Mouse (Mus musculus) embryo, embryonic 9.5 days (tissue): ENCODE measurements around the gene Slc6a5.
A peak's percentile ranks its signal among the peaks of the same experiment; 100 is the strongest.
"Not testable (repeated sequence)": the region's sequence is repeated elsewhere in the genome, so short reads cannot be mapped to it uniquely, and the experiment has no call there.

ENCODE experiments used
- DNase-seq: peaks from one replicate; pipeline ENCODE4 v3.0.0-alpha.2; 2017; ENCODE audit errors: extremely low spot score

Gene Slc6a5

DNA sequence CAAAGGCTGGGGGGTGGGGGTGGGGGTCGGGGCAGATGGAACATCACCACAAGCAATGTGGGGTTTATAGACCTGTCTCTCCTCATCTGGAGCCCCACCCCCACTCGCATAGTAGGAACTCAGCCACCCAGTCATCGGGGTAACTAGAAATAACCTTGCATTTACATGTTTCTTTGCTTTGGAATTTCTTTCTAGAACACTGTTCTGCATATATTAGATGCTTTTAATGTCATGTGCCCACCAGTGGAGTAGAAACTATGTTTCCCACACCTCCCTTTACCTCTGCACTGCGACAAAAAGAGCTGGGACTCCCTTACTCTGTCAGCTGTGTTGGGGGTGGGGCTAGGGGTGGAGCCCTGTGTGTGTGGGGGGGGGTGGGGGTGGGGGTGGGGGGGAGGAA is 3.2 kb downstream of the Slc6a5 start:
- DNase-seq, result no peak

DNA sequence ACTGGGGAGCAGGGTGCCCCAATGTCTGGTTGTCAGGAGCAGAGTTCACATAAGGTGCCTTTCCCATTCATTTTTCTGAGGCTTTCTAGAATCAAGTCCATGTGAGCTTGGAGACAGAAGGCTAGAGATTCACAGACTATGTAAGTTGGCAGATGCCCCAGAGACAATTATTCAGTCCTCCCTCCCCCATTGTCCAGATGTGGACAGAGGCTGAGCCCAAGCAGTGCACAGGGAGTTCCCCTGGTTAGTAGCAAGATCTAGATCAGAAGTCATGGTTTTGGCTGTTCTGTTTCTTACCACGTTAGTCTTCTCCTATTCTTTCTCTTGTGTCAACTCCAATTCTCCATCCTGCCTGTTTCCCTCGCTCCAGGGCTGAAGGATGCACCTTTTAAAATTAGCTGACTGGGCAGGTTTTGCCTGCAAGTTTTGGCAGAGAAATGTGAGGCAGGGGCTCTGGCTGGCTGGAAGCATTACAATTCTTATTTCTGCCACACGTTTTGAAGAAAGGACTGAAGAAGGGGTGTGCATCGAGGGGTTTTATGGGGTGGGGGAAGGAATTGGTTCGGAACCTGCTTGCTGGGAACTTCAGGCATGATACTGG is 3.9 kb downstream of the Slc6a5 start:
- DNase-seq, result no peak

DNA sequence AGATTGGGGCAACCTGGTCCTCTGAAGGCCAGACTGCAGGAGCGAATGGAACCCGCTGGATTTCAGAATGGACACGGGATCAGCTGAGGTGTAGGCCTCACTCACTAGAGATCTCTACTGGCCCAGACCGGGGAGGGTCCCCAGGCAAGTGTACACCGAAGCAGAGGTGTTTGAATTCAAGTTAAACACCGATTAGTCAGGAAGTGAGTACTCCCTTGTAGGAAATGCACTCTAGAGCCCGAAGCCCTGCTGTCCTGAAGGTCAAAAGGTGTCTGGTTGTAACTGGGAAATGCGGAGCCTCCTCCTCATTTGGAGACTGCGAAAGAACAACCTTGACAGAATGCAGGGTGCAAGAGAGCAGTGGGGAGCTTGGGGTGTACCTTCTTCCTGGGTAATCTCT is 5.0 kb downstream of the Slc6a5 start:
- peak; percentile 10 for DNase-seq

DNA sequence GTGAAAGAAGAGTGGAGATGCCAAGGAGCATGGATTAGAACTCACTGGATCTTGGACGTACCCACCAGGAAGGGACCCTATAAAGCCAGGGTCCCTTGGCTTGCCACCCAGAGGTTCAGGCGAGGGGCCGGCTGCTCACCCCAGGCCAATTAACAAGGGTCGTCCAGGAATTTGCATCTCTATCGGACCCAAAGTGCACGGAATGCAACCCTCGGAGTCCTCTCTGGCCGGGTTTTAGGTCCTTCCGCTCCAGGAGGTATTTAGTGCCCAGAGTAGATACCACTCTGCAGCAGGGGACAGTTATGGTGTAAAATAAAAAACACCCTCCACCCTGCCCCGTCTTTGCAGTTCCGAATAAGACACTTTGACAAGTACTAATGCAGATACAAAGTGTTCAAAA is 5.5 kb downstream of the Slc6a5 start:
- DNase-seq, result no peak

DNA sequence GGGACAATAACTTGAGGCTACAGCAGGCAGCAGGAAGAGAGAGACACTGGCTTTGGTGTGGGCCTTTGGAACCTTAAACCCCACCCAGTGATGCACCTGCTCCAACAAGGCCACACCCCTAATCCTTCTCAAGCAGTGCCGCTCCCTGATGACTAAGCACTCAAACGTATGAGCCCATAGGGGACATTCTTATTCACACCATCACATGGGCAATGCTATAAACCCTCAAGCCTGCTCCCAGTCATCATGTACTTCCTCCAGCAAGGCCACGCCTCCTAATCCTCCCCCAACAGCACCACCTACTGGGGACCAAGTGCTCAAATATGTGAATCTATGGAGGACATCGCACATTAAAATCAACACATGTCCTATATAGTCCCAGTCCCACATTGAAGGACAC is 9.5 kb downstream of the Slc6a5 start:
- DNase-seq, result no peak

DNA sequence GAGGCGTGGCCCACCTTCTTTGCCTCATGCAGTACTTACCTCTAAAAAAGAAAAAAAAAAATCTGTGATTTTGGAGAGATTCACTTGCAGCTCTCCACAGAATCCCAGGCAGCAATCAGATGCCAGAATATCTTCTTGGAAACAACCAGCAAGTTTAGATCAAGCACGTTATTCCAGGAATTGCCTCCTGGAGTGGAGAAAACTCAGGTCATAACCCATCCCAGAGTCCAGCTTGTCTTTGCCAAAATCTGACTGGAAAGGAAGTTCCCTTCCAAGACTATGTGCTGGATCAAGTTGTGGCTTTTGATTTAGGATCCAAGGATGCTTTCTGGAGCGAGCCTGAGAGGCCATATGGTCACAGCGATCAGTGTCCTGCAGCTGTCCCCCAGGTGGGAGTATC is 10.8 kb downstream of the Slc6a5 start:
- no peak for DNase-seq

DNA sequence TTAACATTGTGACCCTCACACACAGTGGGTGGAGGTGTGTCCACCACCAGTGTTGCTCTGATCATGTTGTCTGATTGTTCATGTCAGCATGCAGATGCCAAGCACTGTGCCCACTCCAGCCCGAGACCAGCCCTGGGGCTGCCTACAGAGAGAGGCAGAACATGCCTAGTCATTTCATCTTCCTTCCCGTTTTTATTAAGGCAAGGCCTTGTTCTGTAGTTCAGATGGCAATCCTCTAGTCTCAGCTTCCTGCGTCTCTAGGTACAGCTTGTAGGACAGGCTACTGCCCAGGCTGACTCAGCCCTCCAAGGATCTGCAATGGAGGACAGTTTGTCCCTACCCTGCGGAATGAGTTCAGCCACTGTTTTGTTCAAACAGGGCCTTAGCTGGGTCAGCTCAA is 13.0 kb downstream of the Slc6a5 start:
- no peak for DNase-seq

DNA sequence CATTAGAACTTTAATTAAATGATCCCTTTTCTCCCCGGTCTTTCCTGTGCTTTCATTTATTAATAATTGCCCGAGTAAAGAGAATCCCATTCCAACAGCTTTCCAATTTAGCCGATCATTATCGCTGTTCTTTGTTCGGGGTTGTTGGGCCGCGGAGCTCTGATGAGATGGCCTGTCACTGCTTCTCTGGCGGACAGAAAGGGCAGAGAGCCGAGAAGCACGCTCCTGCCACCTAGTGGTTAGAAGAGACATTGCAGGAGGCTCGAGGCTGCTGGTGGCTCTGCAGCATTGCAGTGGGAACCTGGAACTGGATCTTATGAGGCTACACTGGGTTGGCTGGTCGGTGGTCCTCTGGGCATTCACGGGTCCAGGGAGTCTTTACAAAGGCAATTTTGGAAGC is 13.4 kb downstream of the Slc6a5 start:
- DNase-seq, result peak; percentile 79

DNA sequence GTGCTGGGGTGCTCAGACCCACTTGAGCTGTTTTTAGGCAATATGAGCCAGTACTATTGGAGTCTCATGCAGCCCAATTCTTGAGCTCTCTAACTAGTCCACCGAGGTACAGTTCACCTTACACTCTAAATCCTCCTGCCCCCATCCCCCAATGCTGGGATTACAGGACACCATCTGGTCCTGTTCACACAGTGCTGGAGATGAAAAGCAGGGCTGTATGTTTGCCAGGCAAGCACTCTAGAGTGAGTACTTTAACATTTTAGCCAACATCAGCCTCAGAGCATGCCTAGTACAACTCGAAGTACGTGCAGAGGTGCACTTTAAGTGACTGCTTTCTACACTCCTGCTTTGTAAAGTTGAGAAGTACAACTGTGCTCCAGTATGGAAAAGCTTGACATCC is 18.6 kb downstream of the Slc6a5 start:
- DNase-seq, result no peak

DNA sequence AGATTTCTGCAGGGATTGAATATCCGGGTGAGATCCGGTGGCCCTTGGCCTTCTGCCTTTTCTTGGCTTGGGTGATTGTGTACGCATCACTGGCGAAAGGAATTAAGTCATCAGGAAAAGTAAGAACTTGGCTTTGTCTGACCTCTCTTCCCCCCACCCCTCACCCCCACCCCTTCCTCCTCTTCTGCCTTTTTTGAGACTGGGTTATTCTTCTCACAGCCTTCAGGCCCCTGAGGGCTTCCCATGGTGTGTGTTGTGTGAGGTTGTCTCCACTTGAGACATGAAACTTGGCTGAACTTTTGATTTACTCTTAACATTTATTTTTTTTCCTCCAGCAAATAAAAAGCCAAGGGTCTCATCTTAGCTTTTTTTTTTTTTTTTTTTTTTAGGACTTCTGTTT is 20.1 kb downstream of the Slc6a5 start:
- DNase-seq, result no peak

DNA sequence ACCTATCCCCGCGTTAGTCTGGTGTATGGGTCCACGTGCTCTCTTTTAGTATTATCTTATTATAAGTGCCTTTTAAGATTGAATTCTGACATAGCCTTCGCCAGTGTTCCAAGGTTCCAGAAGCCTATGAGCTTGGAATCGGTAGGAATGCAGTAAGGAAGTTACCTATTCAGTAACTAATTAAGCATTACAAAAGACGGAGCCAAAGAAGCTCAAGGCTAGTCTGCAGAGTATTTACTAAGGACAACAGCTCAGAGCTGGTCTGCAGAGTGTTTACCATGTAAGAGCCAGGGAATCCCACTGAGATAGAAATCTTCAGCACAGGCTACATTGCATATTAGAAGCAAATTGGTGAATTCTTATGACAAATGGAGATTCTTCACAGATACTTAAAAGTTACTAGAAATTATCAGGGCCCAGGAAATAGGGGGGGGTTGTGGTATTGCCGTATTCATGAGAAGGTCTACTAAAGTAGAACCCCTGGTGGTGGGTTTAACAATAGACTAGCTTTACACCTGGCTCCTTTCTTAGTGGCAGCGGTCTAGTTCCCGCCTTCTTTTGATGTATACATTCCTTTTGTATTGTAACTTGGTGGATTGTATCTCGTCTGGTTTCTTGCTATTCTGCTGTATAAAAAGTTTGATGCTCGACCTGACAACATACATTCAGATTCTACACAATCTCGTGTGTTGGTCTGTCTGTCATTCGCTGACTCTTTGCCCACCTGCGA is 23.6 kb downstream of the Slc6a5 start:
- DNase-seq, result not testable (repeated sequence)

DNA sequence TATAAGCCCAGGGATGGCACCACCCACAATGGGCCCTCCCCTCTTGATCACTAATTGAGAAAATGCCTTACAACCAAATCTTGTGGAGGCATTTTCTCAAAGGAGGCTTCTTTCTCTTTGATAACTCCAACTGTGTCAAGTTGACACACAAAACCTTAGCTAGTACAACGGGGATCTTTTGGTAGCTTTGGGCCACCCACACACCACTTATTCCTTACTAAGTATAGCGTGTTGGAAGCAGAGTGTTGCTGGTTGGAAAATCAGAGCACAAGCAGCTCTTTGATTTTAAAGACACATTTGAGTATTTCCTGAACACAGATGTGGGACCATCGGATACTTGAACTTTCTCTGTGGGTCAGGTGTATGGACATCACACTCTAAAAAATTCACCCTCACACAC is 26.9 kb downstream of the Slc6a5 start:
- DNase-seq, result no peak

DNA sequence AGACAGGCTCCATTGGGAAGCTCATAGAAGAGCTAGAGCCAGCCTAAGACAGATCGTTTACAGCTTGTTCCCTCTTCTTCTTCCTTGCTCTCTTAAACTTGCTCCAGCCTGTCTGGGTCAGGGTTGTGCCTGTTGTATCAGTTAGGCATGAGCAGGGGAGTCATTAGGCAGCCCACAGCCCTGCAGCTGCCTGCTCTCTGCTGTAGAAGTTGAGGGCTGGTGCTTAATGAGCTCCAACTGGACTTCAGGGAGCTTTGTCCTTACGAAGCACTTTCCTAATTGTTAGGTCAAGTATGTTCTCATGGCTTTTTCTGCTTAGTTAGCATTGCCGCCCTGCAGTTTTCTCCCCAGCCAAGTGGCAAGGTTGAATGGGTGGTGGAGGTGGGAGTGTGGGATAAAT is 32.1 kb downstream of the Slc6a5 start:
- DNase-seq, result no peak

DNA sequence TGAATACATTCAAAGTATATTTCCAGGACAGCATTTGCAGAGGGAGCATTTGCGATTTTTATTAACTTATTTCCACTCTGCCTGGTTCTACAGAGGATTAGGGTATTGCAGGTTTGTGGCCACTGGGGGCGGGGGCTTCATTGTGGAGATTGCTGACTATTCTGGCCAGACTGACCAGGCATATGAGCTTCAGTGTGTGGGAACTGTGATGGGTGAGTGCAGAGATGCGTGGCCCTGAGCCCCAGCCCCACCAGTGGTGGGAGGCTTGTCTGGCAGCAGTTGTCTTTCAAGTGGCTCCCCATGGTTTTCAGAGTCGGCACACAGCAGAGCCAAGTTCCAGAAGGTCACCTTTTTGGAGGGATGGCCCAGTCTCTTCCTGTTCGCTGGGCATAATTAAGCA is 32.5 kb downstream of the Slc6a5 start:
- DNase-seq, result no peak

DNA sequence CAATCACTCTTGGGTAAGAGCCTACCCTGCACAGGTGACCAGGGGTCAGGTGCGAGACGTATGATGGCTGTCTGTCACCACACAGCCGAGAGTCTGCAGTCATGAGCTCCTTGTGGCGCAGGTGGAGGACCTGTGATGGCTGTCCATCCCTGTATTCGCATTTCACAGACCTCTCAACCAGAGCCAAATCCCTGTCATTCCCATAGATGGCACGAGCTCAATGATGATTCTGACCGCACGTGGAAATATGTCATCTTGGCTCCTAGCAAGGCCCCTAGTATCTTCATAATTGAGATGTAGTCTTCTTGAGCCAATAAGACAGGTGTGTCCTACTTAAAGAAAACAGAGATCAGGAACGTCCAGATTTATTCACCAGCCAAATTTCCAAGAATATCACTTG is 36.7 kb downstream of the Slc6a5 start:
- DNase-seq, result no peak

DNA sequence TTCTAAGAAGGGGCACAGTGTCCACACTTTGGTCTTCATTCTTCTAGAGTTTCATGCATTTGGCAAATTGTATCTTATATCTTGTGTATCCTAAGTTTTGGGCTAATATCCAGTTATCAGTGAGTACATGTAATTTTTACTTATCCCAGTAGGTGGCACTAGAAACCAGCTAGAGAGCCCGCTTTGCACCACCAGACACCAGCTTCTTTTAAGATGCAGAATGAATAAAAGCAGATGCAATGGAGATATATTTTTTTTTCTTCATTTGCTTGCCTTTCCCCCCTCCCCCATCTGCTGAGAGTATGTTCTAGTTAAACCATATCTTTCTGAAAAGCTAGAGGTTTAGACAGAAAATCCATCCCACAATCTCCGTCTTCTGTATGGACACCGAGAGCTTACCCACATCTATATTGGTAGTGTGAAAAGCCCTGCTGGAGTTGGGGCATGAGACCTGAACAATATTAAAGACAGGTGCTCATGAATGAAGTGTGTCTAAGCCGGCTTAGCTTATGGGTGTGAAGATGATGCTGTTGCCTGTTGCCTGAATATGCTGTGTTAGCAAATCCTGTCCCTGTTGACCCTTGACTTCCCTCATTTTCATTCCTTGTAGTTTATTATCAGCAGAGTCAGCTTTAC is 43.7 kb downstream of the Slc6a5 start:
- DNase-seq, result peak; percentile 40

DNA sequence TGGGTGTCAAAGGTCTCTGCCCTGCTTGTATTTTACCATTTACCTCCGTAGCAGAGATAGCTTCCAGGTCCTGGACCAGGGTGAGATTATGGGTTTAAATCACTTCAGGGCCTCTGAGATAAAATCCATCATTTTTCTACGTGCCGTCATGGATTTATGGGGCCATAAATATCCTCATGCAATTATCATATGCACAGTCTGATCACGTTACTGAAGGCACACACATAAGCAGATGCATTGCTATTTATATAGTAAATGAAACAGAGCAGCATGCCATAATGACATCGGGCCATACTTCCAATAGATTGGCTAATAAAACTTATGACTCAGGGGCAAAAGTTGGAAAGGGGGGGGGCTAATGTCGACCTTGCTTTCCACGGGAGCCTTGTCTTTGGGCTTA is 44.9 kb downstream of the Slc6a5 start:
- no peak for DNase-seq

DNA sequence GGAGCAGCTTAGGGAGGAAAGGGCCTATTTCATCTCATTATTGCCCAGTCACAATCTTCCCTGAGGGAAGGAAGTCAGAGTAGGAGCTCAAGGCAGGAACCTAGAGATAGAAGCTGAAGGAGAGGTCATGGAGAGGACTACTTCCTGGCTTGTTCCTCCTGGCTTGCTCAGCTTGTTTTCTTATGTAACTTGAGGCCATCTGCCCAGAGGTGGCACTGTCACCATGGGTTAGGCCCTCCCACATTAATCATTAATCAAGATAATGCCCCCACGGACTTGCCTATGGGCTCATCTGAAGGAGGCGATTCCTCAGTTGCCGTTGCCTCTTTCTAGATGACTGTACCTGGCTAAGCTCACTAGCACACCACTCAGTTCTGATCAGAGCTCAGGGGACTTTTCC is 47.2 kb downstream of the Slc6a5 start:
- no peak for DNase-seq

DNA sequence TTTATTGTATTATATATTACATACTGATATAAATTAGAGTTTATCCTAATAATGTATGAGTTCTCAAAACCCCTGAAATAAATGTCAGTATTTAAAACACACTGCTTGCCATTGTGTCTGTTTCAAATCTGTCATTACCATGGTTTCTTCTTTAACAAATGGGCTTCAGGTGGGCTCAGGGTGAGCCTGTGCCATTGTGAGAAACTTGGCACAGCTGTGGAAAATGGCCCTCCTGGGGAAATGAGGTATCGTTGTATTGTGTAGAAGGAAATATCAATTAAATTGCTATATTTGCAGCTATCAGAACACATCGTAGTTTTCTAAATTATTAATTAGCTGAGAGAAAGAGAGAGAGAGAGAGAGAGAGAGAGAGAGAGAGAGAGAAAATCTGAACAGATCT is 53.8 kb downstream of the Slc6a5 start:
- DNase-seq, result no peak

DNA sequence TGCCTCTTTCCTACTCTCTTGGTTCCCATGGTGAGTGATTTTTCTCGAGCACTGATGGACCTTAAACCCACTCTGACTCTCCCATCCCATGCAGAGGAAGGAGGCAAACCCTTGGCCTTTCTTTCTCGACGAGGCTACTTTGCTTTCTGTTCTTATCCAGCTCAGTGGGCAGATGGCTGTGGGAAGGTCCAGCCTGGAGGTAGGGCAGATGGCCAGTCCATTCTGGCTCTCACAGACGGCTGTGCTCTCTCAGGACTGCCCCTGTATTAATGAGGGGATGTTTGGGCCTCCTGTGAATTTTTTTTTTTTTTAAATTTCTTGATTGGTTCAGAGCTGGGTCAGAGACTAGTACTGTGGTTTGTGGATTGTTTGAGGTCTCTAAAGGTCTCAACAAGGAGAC is 59.6 kb downstream of the Slc6a5 start:
- no peak for DNase-seq

DNA sequence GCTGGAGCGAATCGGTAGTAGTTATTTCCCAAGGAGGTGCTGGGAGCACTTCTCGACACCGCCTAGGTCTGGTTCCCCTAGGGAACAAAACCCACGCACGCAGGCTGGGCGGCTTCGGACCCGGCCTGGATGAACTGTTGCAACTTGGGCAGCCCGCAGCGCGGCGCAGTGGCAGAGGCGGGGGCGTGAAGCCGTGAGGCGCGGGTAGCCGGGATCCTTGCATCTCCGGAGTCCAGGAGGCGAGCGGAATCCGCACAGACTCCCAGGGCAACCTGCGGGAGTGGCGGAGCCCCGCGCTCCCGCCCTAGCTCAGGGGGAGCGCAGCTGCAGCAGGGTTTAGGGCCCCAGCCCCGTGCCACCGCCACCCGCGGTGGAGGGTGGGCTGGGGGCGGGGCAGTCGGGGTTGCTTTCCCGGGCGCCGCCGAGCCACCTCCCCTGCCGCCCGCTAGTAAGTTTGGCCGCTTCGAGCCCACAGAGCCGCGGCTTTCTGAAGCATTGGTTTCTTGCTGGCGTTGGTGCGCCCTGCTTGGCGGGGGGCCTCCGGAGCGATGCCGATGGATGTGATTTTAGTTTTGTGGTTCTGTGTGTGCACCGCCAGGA is 65.0 kb downstream of the Slc6a5 start, which contains the start of gene Nell1:
Nell1 (plus strand) TSS at position 24 of the 600 bp plus-strand sequence.
- peak; percentile 58 for DNase-seq

DNA sequence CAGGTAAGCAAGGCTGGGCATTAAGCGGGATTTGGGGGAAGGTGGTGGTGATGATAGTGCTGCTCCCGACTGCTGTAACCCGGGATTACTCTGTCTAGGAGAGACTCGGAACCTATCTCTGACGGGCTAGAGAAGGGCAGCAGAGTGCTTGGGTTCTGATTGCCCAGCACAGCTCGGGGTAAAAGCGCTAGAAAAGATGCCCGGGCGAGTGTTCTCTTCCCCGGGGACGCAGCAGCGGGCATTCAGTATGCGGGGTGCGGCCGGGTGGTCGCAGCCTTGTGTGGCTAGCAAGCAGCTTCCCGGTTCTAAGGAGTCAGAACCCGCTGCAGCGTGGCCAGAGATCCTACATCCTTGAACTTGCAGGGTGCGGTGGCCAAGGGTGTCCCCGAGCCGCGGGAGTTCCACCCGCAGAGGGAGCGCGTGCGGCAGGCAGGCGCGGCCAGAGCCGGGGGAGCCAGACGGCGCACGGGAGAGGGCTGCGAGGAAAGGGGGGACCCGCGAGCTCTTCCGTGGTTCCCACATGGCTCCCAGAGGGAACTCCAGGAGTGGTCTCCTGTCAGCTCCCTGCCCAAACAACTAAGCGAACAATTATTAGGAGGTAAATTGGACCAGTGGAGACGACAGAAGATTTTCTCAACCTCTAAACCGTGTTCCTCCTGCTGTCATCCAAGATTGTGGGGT is 65.6 kb downstream of the Slc6a5 start:
- peak; percentile 36 for DNase-seq
